Mouse (Mus musculus) skeletal muscle tissue, adult 2 months (tissue): ENCODE data around the gene Zfp54.
"Not testable (repeated sequence)": the region's sequence is repeated elsewhere in the genome, so short reads cannot be mapped to it uniquely, and the experiment has no call there.

Experiments used
- DNase-seq: peaks from one replicate; pipeline ENCODE4 v3.0.0-alpha.2; 2012; ENCODE audit warnings: low read depth, low spot score

The Zfp54 gene

GRCm38 (mm10) chr17:21422664-21423599 is at the start of gene Zfp54:
Gene Zfp54, plus strand, starts transcription at chr17:21423227.
- peak; percentile 59 for DNase-seq

DNA sequence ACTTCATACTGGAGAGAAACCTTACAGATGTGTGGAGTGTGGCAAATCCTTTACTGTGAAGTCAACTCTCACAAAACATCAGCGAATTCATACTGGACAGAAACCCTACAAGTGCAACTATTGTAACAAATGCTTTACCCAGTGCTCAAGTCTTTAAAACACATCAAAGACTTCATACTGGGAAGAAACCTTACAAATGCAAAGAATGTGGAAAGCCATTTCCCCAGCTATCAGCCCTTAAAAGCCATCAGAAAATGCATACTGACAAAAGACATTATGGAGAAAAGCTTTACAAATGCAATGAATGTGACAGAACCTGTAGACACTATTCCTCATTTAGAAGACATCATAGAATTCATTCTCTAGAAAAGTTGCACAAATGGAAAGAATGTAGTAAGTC is 47.7 kb upstream of the Zfp54 start:
- no peak for DNase-seq

DNA sequence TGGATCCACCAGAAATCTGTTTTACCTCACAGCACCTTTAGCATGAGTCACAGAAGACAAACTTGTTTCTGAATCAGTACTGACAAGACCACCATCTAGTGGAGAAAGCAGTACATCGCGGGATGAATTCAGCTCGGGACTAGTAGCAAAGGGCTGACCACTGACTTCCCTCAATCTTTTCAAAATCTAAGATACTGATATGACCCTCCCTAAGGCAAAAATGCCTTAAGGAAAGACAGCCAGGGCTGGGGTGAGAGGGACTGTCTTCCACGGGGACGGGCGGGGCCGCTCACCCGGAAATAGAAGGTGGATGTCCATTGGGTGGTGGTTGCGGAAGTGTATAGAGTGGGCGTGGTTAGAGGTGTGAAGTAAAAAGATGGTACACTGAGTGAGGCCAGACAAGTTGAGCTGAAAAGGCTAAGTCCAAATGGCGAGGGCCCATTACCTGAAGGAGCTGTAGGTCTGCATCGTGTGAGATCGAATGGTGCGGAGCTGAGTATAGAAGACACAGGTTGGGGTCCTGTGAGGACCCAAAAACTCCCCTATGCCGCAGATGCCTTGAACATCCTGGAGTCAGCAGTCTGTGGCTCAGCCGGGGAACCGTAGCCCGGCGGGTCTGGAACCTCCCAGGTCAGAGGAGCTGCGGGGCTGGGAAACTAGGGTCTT is 39.5 kb upstream of the Zfp54 start, which contains the start of gene Zfp677:
Gene Zfp677, plus strand, starts transcription at position 358 of the 666 bp plus-strand sequence.
- DNase-seq: peak; percentile 56

DNA sequence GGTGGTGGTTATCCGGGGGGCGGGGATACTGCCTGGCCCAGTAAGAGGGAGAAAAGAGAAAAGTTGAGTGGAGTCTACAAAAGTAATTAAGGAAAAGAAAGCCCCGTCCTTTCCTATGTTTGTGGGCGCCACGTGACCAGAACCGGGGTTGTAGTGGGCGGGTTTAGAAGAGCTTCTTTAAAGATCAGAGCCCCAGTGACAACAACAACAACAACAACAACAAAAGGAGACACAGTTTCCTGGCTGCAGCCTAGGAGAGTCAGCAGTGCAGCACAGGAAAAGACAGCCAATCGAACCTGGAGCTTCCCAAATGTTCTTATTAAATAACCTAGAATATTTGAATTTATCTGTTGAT is 39.0 kb upstream of the Zfp54 start:
- DNase-seq: no peak

- peak; percentile 7 for DNase-seq
Observed at GRCm38 (mm10) chr17:21438806-21439400, 15.9 kb downstream of the Zfp54 start.

DNA sequence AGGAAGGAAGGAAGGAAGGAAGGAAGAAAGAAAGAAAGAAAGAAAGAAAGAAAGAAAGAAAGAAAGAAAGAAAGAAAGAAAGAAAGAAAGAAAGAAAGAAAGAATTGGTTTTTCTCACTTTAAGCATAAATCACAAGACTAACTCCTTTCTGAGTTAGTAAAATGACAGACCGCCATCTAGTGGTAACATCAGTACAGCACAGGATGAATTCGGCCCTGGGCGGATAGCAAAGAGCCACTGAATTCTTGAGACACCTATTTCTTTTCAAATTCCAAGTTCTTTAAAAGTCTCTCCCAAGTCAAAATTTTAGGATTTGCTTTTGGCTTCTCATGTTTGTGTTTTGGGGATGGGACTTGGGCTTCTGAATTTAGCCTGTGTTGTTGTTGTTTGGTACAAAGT is 26.6 kb downstream of the Zfp54 start:
- DNase-seq: peak; percentile 66

- peak; percentile 91 for DNase-seq
Observed at GRCm38 (mm10) chr17:21450138-21450704, 27.2 kb downstream of the Zfp54 start, which contains the start of gene Zfp51. Gene Zfp51, plus strand, starts transcription at chr17:21450374.

DNA sequence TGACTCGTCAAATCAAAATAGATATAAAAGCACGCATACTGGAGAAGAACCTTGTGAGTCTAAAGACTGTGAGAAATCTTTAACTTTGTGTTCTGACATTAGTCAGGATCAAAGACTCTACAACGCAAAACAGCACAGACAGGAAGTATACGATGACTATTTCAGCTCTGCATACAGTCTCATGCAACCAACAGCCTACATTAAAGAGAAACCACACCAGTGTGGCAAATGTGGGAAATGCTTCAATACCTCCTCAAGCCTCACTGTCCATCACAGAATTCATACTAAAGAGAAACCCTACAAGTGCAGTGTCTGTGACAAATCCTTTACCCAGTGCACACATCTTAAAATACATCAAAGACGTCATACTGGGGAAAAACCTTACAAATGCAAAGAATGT is 40.5 kb downstream of the Zfp54 start:
- DNase-seq: no peak

DNA sequence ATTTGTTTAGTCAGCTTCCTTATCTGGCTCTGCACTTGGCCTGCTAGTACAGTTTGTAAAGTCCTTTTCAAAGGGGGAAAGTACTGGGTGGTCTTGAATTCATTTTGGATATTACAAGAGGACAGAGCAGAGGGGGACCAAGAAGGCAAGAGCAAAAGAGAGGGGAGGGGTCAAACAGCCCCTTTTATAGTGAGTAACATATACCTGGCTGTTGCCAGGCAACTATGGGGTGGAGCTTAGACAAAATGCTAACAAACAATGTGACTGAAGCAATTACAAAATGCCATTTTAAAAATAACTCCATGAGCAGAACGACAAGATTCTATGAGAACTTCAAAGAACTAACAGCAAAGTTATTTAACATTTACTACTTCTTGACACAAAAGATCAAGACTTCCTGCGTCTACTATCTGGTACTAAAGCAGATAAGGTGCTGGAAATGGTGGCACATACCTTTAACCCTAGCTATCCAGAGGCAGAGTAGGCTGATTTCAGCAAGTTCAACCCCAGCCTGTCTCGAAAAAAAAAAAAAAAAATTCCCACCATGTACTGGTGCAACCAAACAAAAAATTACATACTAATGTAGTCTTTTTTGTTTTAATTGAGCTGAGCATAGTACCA is 49.1 kb downstream of the Zfp54 start:
- no peak for DNase-seq

DNA sequence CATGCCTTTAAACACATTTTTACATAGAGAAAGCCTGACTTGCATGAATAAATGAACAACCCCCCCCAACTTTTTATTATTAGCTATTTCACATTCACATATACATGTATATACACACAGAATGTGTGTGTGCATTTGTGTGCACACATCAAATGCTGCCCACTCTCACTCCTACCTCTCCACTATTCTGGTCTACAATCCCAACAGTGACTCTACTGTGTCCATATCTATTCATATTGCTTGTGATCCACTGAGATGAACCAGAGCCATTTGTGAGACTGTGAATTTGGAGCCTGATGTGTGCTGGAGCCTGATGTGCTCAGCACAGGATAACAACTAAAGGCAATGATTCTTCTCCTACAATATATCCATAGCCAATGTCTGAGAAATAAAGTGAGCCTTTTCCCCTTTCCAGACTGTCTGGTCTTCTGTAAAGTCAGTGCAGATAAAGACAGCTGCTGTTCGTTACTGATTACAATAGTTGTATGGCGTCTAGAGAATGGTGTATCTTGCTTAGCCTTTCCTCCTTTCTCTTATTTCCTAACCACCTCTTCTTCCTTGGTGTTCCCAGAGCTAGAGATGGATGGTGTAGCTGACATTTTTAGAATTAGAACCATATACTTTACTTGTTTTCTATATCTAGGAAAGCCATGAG is 49.8 kb downstream of the Zfp54 start:
- DNase-seq: no peak

DNA sequence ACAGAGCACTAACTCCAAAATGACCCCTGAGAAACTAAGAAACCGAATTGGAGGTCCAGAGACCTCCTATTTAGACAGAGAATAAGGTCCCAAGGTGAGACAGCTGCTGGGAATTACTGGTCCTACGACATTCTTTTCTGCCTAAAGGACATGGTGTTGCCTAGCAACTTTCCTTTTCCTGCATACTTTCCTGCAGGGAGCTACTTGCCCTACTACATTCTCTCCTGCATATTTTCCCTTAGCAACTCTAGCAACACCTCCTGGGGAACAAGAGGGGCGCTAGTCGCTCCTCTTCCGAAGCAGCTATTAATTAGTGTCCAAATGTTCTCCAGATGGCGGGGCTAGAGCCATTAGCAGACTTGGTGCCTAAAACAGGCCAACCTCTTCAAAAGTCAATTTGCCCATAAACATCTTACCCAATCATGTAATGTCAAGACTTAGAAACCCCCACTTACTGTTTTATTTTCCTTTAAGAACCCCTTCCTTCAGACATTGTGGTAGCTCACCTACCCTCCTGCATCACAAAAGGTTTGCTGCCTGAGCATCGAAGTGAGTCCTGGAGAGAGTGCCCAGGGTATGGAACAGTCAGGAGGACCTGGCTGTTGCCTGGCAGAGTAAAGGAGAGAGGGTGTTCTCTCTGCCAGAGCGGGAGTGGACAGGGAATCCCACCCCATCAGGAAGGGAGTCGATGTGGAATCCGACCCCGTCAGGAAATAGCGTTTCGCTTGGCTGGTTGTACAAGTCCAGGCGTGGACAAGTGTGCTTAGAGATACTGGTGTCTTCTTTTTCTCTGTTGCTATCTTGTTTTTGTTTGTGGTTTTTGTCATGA is 50.5 kb downstream of the Zfp54 start:
- peak; percentile 11 for DNase-seq

DNA sequence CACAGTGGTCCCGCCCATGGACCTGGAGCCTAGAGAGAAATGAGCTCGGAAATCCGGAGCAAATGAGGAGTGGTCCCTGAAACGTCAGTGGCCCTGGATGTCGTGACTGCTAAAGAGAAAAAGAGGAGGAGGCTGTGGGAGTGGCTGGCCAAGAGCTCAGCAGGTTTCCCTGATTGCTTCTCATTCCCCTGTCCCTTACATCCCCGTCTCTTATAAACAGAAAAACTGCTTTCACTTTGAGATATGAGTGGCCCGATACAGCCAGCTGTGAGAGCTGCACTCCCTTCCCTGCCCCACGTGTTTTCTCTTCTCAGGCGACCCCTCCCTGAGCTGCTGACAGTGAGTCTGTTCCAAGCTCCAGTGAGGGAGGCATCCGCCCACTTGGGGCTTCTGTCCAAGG is 51.7 kb downstream of the Zfp54 start:
- DNase-seq: not testable (repeated sequence)

- not testable (repeated sequence) for DNase-seq
Observed at GRCm38 (mm10) chr17:21475290-21475689, 52.3 kb downstream of the Zfp54 start.

GRCm38 (mm10) chr17:21476351-21476750 is 53.3 kb downstream of the Zfp54 start:
- DNase-seq: not testable (repeated sequence)

- DNase-seq: not testable (repeated sequence)
Observed at GRCm38 (mm10) chr17:21478103-21478777, 55.2 kb downstream of the Zfp54 start.
